Mouse (Mus musculus): ENCODE measurements around the gene Cldn12. TPM values are rescaled to one million over a fixed set of nuclear protein-coding genes. Genes with fewer than 3 reads are reported as not detected.

Gene Cldn12
- 2.3 and 2.8 TPM in 2 replicates for polyA plus RNA-seq (2015; fragmentation: Nextera tagmentation; extraction: Ambion mirVana)

- DNase-seq (ENCODE audit: low spot score) = peak; percentile 42
Observed at GRCm38 (mm10) chr5:5514196-5515076, at the start of gene Cldn12. Gene Cldn12 (minus strand): TSS chr5:5514958.

DNA sequence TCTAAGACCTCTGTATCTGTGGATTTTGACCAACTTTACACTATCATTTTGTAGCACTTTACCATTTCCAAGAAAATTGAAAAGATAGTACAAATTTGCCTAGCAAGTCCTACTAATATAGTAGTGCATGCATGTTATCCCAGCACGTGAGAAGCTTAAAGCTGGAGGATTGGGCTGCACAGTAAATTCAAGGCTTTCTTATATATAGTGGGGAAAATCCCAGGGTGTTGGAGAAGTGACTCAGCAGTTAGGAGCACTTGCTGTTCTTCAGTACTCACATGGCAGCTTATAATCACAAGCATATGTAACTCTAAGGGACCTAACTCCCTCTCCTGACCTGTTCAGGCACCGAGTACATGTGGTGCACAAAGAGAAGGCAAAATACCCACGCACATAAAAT lies 47.7 kb upstream of the Cldn12 start:
- no peak for DNase-seq (ENCODE audit: low spot score)

DNA sequence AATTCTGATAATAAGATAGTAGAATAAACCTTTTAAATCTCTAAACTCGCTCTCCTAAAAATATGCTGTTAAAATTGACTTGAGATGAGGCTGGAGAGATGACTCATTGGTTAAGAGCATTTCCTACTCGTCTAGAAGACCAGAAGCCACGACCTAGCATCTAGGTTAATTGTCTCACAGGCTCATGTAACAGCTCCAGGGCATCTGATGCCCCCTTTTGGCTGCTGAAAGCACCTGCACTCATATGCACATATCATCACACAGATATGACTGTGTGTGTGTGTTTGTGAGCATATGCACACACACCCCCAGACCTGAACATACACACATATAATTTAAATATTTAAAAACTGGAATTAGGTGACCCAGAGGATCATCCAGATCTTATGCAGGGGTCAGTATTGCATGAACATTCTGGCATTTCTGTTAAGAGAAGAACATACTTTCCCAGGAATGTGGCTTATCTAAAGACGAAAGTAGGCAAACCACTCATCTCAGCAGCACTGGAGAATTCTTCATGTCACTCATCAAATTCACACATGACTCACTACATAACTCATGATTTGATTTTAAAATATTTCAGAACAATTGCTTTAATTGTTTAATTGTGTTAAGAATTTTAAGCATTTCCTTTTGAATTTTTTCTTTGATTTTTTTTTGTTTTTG lies 46.4 kb upstream of the Cldn12 start:
- no peak for DNase-seq (ENCODE audit: low spot score)

DNA sequence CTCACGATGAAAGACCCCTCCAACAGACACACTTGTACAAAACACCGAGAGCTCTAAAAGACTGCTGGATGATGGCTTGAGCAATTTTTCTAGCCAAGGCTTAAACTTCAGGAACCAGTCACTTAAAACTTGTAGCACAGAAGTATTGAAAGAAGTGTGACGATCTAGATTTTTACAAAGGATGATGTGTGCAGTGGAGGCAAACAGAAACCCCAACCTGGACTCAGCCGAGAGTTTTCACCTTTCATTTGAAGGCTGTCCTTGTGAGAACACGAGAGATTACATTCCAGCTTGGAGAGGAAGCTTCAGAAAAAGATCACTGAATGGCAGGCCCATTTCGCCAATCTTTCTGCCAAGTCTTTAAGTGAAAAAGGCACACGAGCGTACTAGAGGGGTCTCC lies 45.0 kb upstream of the Cldn12 start:
- DNase-seq (ENCODE audit: low spot score) = no peak

- peak; percentile 91 for DNase-seq (ENCODE audit: low spot score)
Observed at GRCm38 (mm10) chr5:5559079-5559740, 44.5 kb upstream of the Cldn12 start, which contains the start of gene Gtpbp10. Gene Gtpbp10 (minus strand): TSS chr5:5559538.

DNA sequence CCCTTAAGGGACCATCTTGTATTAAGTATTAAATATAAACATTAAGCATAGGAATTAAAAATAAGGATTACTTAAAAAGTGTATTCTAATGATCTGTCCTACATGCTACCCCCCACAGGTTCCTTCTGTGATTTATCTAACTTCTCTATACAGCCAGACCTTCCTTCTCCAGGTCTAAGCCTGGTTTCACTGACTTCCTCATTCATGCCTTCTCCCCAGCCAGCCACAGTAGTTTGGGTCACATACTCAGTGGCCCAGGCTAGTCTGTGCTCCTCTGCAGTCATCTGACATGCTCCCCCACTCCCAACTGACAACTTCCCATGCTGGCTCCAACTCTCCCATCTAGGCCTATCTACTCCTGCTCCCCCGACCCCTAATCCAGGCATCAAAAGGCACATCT lies 36.4 kb upstream of the Cldn12 start:
- no peak for DNase-seq (ENCODE audit: low spot score)

- no peak for DNase-seq (ENCODE audit: low spot score)
Observed at GRCm38 (mm10) chr5:5540385-5540784, 25.6 kb upstream of the Cldn12 start.

- no peak for DNase-seq (ENCODE audit: low spot score)
Observed at GRCm38 (mm10) chr5:5539771-5540170, 25.0 kb upstream of the Cldn12 start.

GRCm38 (mm10) chr5:5536131-5536530 lies 21.4 kb upstream of the Cldn12 start:
- DNase-seq (ENCODE audit: low spot score) = no peak

GRCm38 (mm10) chr5:5533656-5534420 lies 19.1 kb upstream of the Cldn12 start:
- DNase-seq (ENCODE audit: low spot score) = no peak

DNA sequence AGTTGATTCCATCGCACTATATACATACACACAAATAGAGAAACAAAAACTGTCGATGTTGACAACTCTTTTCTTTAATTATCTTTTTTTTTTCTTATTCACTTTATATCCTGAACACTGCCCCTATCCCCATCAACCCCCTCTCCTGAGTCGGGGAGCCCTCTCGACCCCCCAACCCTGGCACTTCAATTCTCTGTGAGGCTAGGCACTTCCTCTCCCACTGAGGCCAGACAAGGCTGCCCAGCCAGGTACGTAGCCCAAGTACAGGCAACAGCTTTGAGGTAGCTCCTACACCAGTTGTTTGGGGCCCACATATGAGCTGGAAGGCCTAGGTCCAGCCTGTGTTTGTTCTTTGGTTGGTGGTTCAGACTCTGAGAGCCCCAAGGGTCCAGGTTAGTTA lies 653 bp upstream of the Cldn12 start:
- no peak for DNase-seq (ENCODE audit: low spot score)

DNA sequence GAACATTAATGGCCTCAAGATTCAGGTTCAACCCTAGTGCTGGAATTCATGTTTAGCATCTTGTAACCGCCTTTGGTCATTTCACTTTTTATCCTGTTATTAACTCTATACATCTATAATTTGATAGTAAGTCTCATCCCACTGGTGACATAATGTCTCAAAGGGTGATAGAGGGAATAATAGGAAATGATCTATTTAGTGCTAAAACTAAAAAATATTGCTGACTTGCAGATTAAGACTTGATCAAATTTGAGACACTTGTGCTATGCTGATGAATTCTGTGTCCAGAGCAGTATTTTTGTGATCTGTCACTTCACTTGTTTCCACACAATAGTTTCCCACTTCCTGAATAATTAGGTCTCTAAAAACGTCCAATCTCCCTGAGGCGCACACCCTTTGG lies 3.4 kb downstream of the Cldn12 start:
- no peak for DNase-seq (ENCODE audit: low spot score)

- no peak for DNase-seq (ENCODE audit: low spot score)
Observed at GRCm38 (mm10) chr5:5510989-5511388, 3.8 kb downstream of the Cldn12 start.

DNA sequence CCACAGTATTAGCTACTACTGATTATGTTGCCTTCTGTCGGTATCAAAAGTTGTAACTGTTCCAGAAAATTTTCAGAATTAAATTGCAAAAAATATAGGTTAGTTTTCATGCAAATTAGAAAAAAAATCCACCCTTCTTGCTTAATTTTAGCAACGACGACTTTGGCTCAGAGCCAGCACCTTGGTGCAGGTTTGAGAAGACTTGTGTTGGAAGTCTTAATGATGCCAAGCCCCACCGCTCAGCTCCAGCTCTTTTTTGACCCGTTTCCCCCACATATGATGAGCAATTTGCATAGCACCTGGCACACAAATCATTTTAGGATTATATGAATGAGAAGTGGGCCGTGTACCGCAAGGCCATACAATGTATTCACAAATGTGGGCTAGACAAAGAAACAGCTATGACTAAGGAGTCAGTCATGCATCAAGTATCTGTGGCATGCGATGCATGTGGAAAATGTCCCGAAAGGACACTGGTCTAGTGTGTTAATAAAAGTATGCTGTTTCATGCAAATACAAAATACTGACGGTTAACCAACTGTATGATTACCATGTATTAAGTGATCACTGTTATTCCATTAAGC lies 4.4 kb downstream of the Cldn12 start:
- no peak for DNase-seq (ENCODE audit: low spot score)

GRCm38 (mm10) chr5:5508231-5508630 lies 6.5 kb downstream of the Cldn12 start:
- no peak for DNase-seq (ENCODE audit: low spot score)

GRCm38 (mm10) chr5:5507701-5508225 lies 7.0 kb downstream of the Cldn12 start:
- DNase-seq (ENCODE audit: low spot score) = no peak

GRCm38 (mm10) chr5:5504456-5504855 lies 10.3 kb downstream of the Cldn12 start:
- DNase-seq (ENCODE audit: low spot score) = no peak

- no peak for DNase-seq (ENCODE audit: low spot score)
Observed at GRCm38 (mm10) chr5:5503381-5503780, 11.4 kb downstream of the Cldn12 start.

DNA sequence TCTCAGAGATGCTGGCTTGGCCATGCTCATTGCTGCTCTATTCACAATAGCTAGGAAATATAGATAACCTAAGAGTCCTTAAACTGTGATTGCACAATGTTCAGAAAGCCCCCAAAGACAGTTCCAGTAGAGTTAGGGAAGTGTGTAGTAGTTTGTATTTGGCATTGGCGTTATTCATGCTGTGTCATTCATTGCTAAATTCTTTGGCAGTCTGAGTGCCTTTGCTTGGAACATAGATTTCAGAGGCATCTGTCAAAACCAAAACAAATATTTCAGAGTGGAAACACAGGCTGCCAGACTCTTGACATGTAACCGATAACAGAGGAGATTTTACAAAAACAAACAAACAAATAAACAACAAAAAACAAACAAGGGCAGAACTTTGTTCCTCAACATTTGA lies 13.2 kb downstream of the Cldn12 start:
- no peak for DNase-seq (ENCODE audit: low spot score)

DNA sequence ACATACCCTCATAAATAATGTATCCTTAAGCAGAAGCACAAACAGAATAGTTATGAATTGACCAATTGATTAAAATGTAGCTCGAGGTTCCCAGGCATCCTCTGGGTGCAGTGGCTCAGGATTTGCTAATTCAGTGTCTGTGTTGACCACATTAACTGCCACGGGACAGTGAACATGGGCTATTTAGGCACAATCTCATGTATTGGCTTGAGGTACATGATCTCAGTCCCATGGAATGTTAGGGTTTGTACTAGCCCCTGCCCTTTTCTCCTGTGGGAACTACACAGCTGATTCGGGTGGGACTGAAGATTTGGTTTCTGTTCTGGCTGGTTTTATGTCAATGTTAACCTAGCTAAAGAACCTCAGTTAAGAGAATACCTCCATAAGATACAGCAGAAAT lies 18.4 kb downstream of the Cldn12 start:
- DNase-seq (ENCODE audit: low spot score) = no peak

DNA sequence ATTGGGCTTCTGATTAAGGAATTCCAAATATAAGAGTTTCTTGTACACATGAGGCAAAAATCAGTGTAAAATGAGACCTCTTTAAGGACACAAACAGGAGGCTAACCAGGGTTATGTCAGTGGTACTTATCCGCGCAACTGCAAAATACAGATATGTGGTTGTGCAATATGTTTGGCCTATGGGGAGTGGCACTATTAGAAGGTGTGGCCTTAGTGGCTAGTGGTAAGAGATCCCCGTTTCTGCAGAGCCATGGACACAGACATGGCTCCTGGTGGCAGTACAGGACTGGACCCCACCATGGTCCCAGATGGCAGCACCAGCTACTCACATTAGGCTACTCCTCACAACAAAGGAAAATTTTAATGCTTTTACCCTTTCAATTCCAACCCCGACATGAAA lies 19.7 kb downstream of the Cldn12 start:
- DNase-seq (ENCODE audit: low spot score) = no peak
